Mouse (Mus musculus): Measurements from ENCODE around the gene Ccdc93. TPM values are rescaled to one million over a fixed set of nuclear protein-coding genes. Genes with fewer than 3 reads are reported as not detected.

Gene Ccdc93
- polyA plus RNA-seq, 1 experiment, result 0.06 TPM

GRCm38 (mm10) chr1:121486803-121487202, 56.0 kb downstream of the Ccdc93 start:
- H3K36me3 ChIP-seq (ENCODE audit: control insufficient read depth), result peaks cover 39% of the 10 kb centered on the region
- no peaks in the 10 kb centered on the region for H3K9me3 ChIP-seq (ENCODE audit: control insufficient read depth, low read length)
- H3K27me3 ChIP-seq (ENCODE audit: control insufficient read depth), result no peaks in the 10 kb centered on the region
- H3K4me3 ChIP-seq (replicated peaks), result no peak overlapping the region
- TF ChIP-seq TAL1 (IDR thresholded peaks at IDR 0.05; ENCODE audit: low read length), result no peak
- no peak for TF ChIP-seq GATA1 (IDR thresholded peaks at IDR 0.05; ENCODE audit: low read length)
- H3K4me1 ChIP-seq (ENCODE audit: control insufficient read depth), result no peaks in the 10 kb centered on the region

- H3K4me3 ChIP-seq (replicated peaks), result no peak overlapping the region
- TF ChIP-seq GATA1 (IDR thresholded peaks at IDR 0.05; ENCODE audit: low read length), result no peak
- no peak for TF ChIP-seq TAL1 (IDR thresholded peaks at IDR 0.05; ENCODE audit: low read length)
- no peaks in the 10 kb centered on the region for H3K27me3 ChIP-seq (ENCODE audit: control insufficient read depth)
- no peaks in the 10 kb centered on the region for H3K9me3 ChIP-seq (ENCODE audit: control insufficient read depth, low read length)
- peaks cover 52% of the 10 kb centered on the region for H3K36me3 ChIP-seq (ENCODE audit: control insufficient read depth)
- no peaks in the 10 kb centered on the region for H3K4me1 ChIP-seq (ENCODE audit: control insufficient read depth)
Observed at GRCm38 (mm10) chr1:121490241-121490640, 59.4 kb downstream of the Ccdc93 start.

GRCm38 (mm10) chr1:121497093-121497492, 66.2 kb downstream of the Ccdc93 start:
- no peak overlapping the region for H3K4me3 ChIP-seq (replicated peaks)
- peaks cover 3% of the 10 kb centered on the region for H3K4me1 ChIP-seq (ENCODE audit: control insufficient read depth)
- no peaks in the 10 kb centered on the region for H3K27me3 ChIP-seq (ENCODE audit: control insufficient read depth)
- peaks cover 78% of the 10 kb centered on the region for H3K36me3 ChIP-seq (ENCODE audit: control insufficient read depth)
- TF ChIP-seq TAL1 (IDR thresholded peaks at IDR 0.05; ENCODE audit: low read length) (no peak), GATA1 (IDR thresholded peaks at IDR 0.05; ENCODE audit: low read length) (no peak)
- peaks cover 4% of the 10 kb centered on the region for H3K9me3 ChIP-seq (ENCODE audit: control insufficient read depth, low read length)

DNA sequence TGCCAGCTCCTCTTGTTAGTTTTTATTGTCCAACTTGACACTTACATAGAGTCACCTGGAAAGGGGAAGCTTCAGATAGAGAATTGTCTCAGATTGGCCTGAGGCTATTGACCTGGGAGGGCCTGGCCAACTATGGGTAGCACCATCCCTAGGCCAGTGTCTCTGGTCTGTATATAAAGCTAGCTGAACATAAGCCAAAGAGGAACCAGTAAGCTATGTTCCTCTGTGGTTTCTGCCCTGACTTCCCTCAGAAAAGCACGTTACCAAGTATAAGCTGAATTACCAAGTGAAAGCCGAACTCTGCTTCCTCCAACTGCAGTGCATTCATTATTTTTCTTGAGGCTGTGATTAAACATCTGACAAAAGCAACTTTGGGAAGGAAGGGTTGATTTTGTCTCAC, 77.9 kb downstream of the Ccdc93 start:
- Histone ChIP-seq H3K36me3 (ENCODE audit: control insufficient read depth) (no peaks in the 10 kb centered on the region; the same call in 1 of the 2 replicates), H3K27me3 (ENCODE audit: control insufficient read depth) (no peaks in the 10 kb centered on the region), H3K4me1 (ENCODE audit: control insufficient read depth) (no peaks in the 10 kb centered on the region), H3K9me3 (ENCODE audit: control insufficient read depth, low read length) (no peaks in the 10 kb centered on the region), H3K4me3 (replicated peaks) (no peak overlapping the region)
- no peak for TF ChIP-seq GATA1 (IDR thresholded peaks at IDR 0.05; ENCODE audit: low read length)
- TF ChIP-seq TAL1 (IDR thresholded peaks at IDR 0.05; ENCODE audit: low read length), result no peak

GRCm38 (mm10) chr1:121510420-121511140, 79.7 kb downstream of the Ccdc93 start:
- Histone ChIP-seq H3K4me1 (ENCODE audit: control insufficient read depth) (no peaks in the 10 kb centered on the region), H3K27me3 (ENCODE audit: control insufficient read depth) (no peaks in the 10 kb centered on the region), H3K9me3 (ENCODE audit: control insufficient read depth, low read length) (no peaks in the 10 kb centered on the region), H3K36me3 (ENCODE audit: control insufficient read depth) (no peaks in the 10 kb centered on the region), H3K4me3 (replicated peaks) (no peak overlapping the region)
- no peak for TF ChIP-seq GATA1 (IDR thresholded peaks at IDR 0.05; ENCODE audit: low read length)
- no peak for TF ChIP-seq TAL1 (IDR thresholded peaks at IDR 0.05; ENCODE audit: low read length)

- no peaks in the 10 kb centered on the region for H3K36me3 ChIP-seq (ENCODE audit: control insufficient read depth)
- H3K4me3 ChIP-seq (replicated peaks), result no peak overlapping the region
- no peaks in the 10 kb centered on the region for H3K9me3 ChIP-seq (ENCODE audit: control insufficient read depth, low read length)
- H3K4me1 ChIP-seq (ENCODE audit: control insufficient read depth), result no peaks in the 10 kb centered on the region
- TF ChIP-seq TAL1 (IDR thresholded peaks at IDR 0.05; ENCODE audit: low read length), result no peak
- TF ChIP-seq GATA1 (IDR thresholded peaks at IDR 0.05; ENCODE audit: low read length), result no peak
- H3K27me3 ChIP-seq (ENCODE audit: control insufficient read depth), result no peaks in the 10 kb centered on the region
Observed at GRCm38 (mm10) chr1:121511186-121511585, 80.3 kb downstream of the Ccdc93 start.

DNA sequence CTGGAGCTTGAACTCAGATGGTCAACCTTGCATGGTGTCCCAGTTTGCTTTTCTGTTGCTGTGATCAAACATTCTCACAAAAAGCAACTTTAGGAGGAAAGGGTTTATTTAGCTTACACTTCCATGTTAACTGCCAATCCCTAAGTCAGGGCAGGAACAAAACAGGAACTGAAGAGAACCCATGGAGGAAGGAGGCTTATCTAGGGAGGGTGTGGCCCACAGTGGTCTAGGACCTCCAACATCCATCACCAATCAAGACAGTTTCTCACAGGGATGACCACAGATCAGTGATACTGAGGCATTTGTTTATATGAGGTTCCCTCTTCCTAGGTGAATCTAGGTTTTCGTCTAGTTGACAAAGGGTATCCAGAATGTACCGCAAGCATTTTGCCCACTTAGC, 81.1 kb downstream of the Ccdc93 start:
- Histone ChIP-seq H3K9me3 (ENCODE audit: control insufficient read depth, low read length) (no peaks in the 10 kb centered on the region), H3K4me1 (ENCODE audit: control insufficient read depth) (no peaks in the 10 kb centered on the region), H3K36me3 (ENCODE audit: control insufficient read depth) (no peaks in the 10 kb centered on the region), H3K27me3 (ENCODE audit: control insufficient read depth) (no peaks in the 10 kb centered on the region), H3K4me3 (replicated peaks) (no peak overlapping the region)
- TF ChIP-seq TAL1 (IDR thresholded peaks at IDR 0.05; ENCODE audit: low read length), result no peak
- TF ChIP-seq GATA1 (IDR thresholded peaks at IDR 0.05; ENCODE audit: low read length), result no peak

DNA sequence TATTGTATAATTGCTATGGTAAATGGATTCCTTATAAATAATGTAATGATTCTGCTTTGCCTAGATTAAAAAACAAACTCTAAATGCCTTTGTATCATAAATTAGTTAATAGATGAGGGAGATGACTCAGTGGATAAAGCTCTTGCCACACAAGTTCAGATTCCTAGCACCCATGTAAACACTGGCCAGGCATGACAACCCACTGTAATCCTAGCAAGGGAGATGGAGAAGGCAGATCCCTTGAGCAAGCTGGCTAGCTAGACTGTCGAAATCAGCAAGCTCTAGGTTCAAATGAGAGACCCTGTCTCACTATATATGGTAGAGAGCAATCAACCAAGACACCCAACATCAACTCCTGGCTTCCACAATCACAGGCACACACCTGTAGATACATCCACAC, 87.8 kb downstream of the Ccdc93 start:
- H3K9me3 ChIP-seq (ENCODE audit: control insufficient read depth, low read length), result no peaks in the 10 kb centered on the region
- no peaks in the 10 kb centered on the region for H3K36me3 ChIP-seq (ENCODE audit: control insufficient read depth)
- H3K27me3 ChIP-seq (ENCODE audit: control insufficient read depth), result no peaks in the 10 kb centered on the region
- no peak for TF ChIP-seq GATA1 (IDR thresholded peaks at IDR 0.05; ENCODE audit: low read length)
- no peak for TF ChIP-seq TAL1 (IDR thresholded peaks at IDR 0.05; ENCODE audit: low read length)
- no peaks in the 10 kb centered on the region for H3K4me1 ChIP-seq (ENCODE audit: control insufficient read depth)
- no peak overlapping the region for H3K4me3 ChIP-seq (replicated peaks)

DNA sequence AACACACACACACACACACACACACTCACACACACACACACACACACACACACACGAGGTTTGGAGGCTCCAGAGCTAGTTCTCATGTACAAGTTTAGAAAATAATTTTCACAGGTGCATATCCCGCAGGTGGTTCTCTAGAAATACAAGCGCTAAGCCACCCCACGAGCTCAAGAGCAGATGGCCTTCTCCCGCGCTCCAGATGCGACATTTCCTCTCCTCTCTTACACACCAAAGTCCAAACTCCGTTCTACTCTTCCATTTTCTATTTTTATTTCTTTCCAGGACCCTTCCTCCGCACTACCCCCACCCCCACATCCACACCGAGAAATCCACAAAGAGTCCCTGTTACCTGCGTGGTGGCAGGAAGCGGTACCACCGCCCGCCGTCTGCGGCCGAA, 96.2 kb downstream of the Ccdc93 start:
- H3K4me3 ChIP-seq (replicated peaks), result no peak overlapping the region
- H3K36me3 ChIP-seq (ENCODE audit: control insufficient read depth), result no peaks in the 10 kb centered on the region
- H3K27me3 ChIP-seq (ENCODE audit: control insufficient read depth), result peaks cover 33% of the 10 kb centered on the region
- TF ChIP-seq TAL1 (IDR thresholded peaks at IDR 0.05; ENCODE audit: low read length) (no peak), GATA1 (IDR thresholded peaks at IDR 0.05; ENCODE audit: low read length) (no peak)
- peaks cover 3% of the 10 kb centered on the region; the same call in 1 of the 2 replicates for H3K9me3 ChIP-seq (ENCODE audit: control insufficient read depth, low read length)
- no peaks in the 10 kb centered on the region for H3K4me1 ChIP-seq (ENCODE audit: control insufficient read depth)
